Mouse (Mus musculus) forebrain, embryonic 13.5 days (tissue): ENCODE measurements around the gene Wdfy2. TPM values are rescaled to one million over a fixed set of nuclear protein-coding genes. Genes with fewer than 3 reads are reported as not detected.

Experiments
- ATAC-seq: fragments of 200-750 bp; cut with Nextera tagmentation; 2 replicates; pipeline ENCODE4 v1.8.0; 2017
- H3K27ac ChIP-seq: fragments of 300-500 bp; sonication (generic); 2 replicates; pipeline ENCODE4 v1.5.1; 2015; ENCODE audit warnings: inconsistent platforms, mild to moderate bottlenecking, moderate library complexity
- H3K27me3 ChIP-seq: fragments of 300-500 bp; sonication (generic); 2 replicates; pipeline ENCODE4 v1.6.1; 2015; ENCODE audit warnings: mild to moderate bottlenecking, inconsistent platforms
- H3K36me3 ChIP-seq: fragments of 300-500 bp; sonication (generic); 2 replicates; pipeline ENCODE4 v1.6.1; 2015; ENCODE audit warnings: mild to moderate bottlenecking, inconsistent platforms; ENCODE audit not compliant: poor library complexity, severe bottlenecking
- H3K4me1 ChIP-seq: fragments of 300-500 bp; sonication (generic); 2 replicates; pipeline ENCODE4 v1.6.1; 2015; ENCODE audit warnings: inconsistent platforms
- H3K4me2 ChIP-seq: fragments of 300-500 bp; sonication (generic); 2 replicates; pipeline ENCODE4 v1.6.1; 2015; ENCODE audit warnings: inconsistent platforms, mild to moderate bottlenecking, moderate library complexity
- H3K4me3 ChIP-seq: fragments of 300-500 bp; sonication (generic); 2 replicates; pipeline ENCODE4 v1.5.1; 2015; ENCODE audit warnings: mild to moderate bottlenecking, inconsistent platforms
- H3K9ac ChIP-seq: fragments of 300-500 bp; sonication (generic); 2 replicates; pipeline ENCODE4 v1.6.1; 2015; ENCODE audit warnings: mild to moderate bottlenecking, inconsistent platforms
- H3K9me3 ChIP-seq: fragments of 300-500 bp; sonication (generic); replicated peaks from 2 replicates; pipeline ENCODE4 v1.6.1; 2016; ENCODE audit warnings: inconsistent platforms
- WGBS: fragments of 180-500 bp; shearing (Covaris S2); methylation state at CpG from one replicate; pipeline ENCODE4 v1.1.7; 2015; 5-methylcytosine and 5-hydroxymethylcytosine counted together
- polyA plus RNA-seq: library from polyadenylated mRNA; unstranded; fragments of >200 nt; fragmentation: Nextera tagmentation; extraction: Ambion mirVana; gene quantifications from 2 replicates; pipeline ENCODE4 v1.2.1, GENCODE M21; 2015

Wdfy2 gene
- polyA plus RNA-seq, 1 experiment from 2014 or later, result 7.3 TPM

DNA sequence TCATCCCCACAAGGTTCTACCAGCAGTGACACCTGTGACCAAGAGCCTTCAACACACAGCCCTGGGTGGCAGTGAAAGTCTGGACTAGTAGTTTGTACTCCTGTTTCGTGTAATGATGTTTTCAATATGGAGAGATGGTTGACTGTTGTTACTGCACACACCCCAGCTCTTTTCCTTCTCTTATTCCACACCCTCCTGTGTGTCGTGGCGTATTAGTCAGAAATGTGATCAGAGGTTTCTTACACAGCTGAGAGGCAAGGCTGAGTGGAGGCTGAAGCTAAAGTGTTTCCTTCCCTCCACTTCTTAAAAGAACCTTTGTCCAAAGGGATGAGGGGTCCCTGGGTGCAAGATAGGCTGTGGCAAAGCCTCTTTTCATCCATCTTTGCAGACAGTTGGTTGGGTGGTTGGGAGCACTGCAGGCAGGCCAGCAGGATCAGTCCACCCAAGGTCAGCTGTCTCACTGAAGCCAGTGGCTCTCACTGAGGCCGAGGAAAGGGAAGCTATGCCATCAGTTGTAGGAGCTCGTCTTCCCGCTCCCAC, 77.7 kb downstream of the Wdfy2 start:
- Histone ChIP-seq H3K4me3 (no peak overlapping the region), H3K4me2 (no peak overlapping the region), H3K27ac (no peak overlapping the region), H3K9ac (no peak overlapping the region), H3K4me1 (no peaks in the 10 kb centered on the region), H3K36me3 (no peaks in the 10 kb centered on the region), H3K27me3 (no peaks in the 10 kb centered on the region), H3K9me3 (no peaks in the 10 kb centered on the region)
- no peak for ATAC-seq
- WGBS, result 84% methylated on average over 6 of the region's 6 CpGs

DNA sequence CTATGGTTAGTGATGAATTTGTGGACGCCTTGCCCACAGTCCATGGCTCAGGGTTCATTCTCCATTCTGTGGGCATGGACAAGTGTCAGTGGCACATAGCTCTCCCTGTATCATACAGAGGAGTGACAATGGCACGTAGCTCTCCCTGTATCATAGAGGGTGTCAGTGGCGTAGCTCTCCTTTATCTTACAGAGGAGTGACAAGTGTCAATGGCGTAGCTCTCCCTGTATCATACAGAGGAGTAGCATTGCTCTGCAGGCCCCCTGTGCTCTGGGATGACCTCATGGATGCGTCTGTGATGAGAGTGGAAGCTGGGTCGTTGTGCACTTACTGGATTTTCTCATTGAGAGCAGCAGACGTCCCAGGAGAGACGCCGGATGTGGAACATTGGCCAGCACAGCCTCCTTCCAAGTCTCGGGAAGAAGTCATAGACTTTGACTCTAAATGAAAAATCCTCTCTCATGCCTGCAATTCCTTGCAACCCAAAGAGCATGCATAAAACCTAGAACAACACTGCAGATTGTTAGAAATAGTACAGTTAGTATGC, 79.1 kb downstream of the Wdfy2 start:
- ATAC-seq, result no peak
- Histone ChIP-seq H3K4me1 (no peaks in the 10 kb centered on the region), H3K9ac (no peak overlapping the region), H3K4me3 (no peak overlapping the region), H3K36me3 (no peaks in the 10 kb centered on the region), H3K27ac (no peak overlapping the region), H3K27me3 (no peaks in the 10 kb centered on the region), H3K4me2 (no peak overlapping the region), H3K9me3 (no peaks in the 10 kb centered on the region)
- 92% methylated on average over 10 of the region's 10 CpGs for WGBS

DNA sequence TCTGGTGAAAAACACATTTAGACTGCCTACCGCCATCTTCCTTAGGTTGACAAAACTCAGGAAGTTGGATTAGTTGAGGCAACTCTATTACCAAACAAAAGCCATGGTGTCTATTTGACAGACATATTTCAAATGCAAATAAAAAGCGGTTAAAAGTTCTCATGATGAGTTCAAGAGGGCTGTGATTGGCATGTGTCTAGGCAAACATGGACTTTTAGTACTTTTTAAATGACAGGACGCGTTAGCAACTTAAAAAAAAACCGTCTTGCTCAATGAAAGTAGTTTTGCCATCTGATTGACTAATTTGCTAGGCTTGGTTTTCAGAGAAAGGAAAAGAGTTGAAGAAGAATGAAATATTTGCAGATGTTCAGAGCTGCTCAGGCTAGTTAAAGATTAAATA, 83.9 kb downstream of the Wdfy2 start:
- Histone ChIP-seq H3K36me3 (peaks cover 4% of the 10 kb centered on the region; the same call in 1 of the 2 replicates), H3K4me1 (no peaks in the 10 kb centered on the region), H3K9ac (no peak overlapping the region), H3K4me3 (no peak overlapping the region), H3K9me3 (no peaks in the 10 kb centered on the region), H3K4me2 (no peak overlapping the region), H3K27me3 (no peaks in the 10 kb centered on the region), H3K27ac (no peak overlapping the region)
- ATAC-seq, result no peak
- WGBS, result 77% methylated on average over 5 of the region's 5 CpGs

DNA sequence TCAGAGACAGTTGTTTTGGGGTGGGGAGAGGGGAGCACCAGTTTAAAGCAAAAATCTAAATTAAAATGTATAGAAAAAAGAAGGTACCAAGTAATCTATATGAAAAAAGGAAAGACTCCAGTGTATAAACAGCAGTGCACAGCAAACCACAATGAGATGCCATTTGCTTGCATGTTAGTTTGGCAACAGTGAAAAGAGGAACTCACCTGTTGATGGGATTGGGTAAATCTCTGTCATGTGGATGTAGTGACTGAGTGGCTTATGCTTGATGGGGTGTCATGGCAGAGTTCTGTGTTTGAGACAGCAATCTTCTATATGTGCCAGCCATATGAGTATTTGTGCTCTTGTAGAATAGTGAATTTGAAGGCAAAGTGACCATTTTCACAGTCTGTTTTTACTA, 85.2 kb downstream of the Wdfy2 start:
- Histone ChIP-seq H3K9ac (no peak overlapping the region), H3K4me2 (no peak overlapping the region), H3K4me1 (no peaks in the 10 kb centered on the region), H3K27ac (no peak overlapping the region), H3K9me3 (no peaks in the 10 kb centered on the region), H3K27me3 (no peaks in the 10 kb centered on the region), H3K4me3 (no peak overlapping the region), H3K36me3 (peaks cover 5% of the 10 kb centered on the region; the same call in 1 of the 2 replicates)
- no peak for ATAC-seq

DNA sequence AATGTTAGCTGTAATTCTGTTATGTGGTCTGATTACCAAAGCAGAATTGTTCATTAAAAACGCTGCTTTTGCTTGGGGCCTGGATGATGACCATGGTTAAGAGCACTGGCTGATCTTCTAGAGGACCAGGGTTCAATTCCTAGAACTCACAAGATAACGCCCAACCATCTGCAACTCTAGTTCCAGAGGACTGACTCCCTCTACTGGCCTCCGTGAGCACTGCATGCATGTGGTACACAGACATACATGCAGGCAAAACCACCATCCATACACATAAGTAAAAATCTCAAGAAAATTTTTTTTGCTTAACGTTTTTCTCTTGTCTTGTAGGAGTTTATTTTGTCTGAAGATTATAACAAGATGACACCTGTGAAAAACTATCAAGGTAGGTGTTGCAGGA, 87.3 kb downstream of the Wdfy2 start:
- peaks cover 19% of the 10 kb centered on the region for H3K36me3 ChIP-seq
- H3K27me3 ChIP-seq, result no peaks in the 10 kb centered on the region
- no peak overlapping the region for H3K4me2 ChIP-seq
- no peak overlapping the region for H3K27ac ChIP-seq
- ATAC-seq, result no peak
- 85% methylated on average over 4 of the region's 4 CpGs for WGBS
- no peak overlapping the region for H3K9ac ChIP-seq
- H3K4me3 ChIP-seq, result no peak overlapping the region
- H3K4me1 ChIP-seq, result no peaks in the 10 kb centered on the region
- no peaks in the 10 kb centered on the region for H3K9me3 ChIP-seq

DNA sequence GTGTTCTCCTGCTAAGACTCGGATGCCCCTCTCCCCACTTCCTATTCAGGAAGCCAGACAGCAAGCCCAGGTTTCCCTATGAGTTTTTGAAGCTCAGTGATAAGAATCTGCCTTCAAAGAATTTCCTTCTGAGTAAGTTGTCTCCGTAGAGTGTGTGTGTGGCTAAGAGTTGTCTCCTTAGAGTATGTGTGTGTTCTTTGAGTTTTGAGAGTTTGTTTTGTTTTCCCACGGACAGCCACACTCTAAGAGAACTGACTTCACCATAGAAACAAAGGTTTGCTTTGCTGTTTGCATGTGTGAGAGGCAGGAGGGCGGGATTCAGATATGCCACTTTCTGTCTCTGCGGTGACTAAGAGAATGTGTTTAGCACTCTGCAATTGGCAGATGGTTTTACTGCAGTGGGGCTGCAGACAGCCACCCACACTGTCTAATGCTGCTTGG, 90.6 kb downstream of the Wdfy2 start:
- Histone ChIP-seq H3K9me3 (no peaks in the 10 kb centered on the region), H3K4me1 (no peaks in the 10 kb centered on the region), H3K27ac (no peak overlapping the region), H3K36me3 (peaks cover 30% of the 10 kb centered on the region), H3K27me3 (no peaks in the 10 kb centered on the region), H3K4me2 (no peak overlapping the region), H3K4me3 (no peak overlapping the region), H3K9ac (no peak overlapping the region)
- ATAC-seq, result no peak
- WGBS, result 83% methylated on average over 5 of the region's 5 CpGs

- H3K36me3 ChIP-seq, result peaks cover 28% of the 10 kb centered on the region
- no peak overlapping the region for H3K4me3 ChIP-seq
- no peak overlapping the region for H3K9ac ChIP-seq
- H3K9me3 ChIP-seq, result peaks cover 5% of the 10 kb centered on the region
- H3K27me3 ChIP-seq, result no peaks in the 10 kb centered on the region
- ATAC-seq, result no peak
- H3K27ac ChIP-seq, result no peak overlapping the region
- H3K4me1 ChIP-seq, result no peaks in the 10 kb centered on the region
- WGBS, result 87% methylated on average over 9 of the region's 9 CpGs
- no peak overlapping the region for H3K4me2 ChIP-seq
Measured at GRCm38 (mm10) chr14:62935361-62935760, 97.9 kb downstream of the Wdfy2 start.

DNA sequence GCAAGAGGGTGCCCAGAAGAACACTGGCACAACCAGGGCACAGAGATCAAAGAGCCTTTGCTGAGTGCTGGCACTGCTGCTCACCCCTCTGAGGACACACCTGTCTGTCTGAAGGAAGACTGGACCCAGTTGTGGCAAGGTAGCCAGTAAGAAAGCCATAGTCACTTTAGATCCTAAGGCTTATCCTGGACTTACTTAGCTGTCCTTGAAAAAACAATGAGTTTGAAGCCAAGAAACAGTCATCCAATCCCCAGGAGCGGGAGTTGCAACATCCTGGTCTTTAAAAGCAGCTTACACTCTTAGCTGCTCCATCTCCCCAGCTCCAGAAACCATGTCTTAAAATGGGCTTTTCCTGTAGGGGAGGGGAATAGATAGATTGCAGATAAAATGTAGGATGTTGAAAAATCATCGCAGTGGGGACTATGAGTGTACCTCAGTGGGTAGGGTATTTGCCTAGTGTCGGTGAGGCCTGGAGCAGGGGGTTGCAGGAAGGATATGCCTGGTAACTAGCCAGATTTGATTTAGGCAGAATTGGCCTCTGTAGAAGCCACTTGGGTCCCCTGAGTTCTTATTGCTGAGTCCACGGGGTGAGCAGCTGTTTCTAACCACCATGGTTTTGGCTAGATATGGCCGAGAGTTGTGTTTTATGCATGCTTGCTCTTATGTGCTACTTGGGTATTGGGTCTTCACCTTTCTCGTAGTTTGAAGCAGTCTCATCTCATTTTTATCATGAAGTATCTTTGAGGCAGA, 99.3 kb downstream of the Wdfy2 start:
- no peaks in the 10 kb centered on the region for H3K4me1 ChIP-seq
- WGBS, result 94% methylated on average over 6 of the region's 6 CpGs
- ATAC-seq, result no peak
- peaks cover 5% of the 10 kb centered on the region for H3K9me3 ChIP-seq
- H3K4me2 ChIP-seq, result no peak overlapping the region
- no peaks in the 10 kb centered on the region for H3K27me3 ChIP-seq
- no peak overlapping the region for H3K27ac ChIP-seq
- H3K4me3 ChIP-seq, result no peak overlapping the region
- H3K36me3 ChIP-seq, result peaks cover 20% of the 10 kb centered on the region
- no peak overlapping the region for H3K9ac ChIP-seq

DNA sequence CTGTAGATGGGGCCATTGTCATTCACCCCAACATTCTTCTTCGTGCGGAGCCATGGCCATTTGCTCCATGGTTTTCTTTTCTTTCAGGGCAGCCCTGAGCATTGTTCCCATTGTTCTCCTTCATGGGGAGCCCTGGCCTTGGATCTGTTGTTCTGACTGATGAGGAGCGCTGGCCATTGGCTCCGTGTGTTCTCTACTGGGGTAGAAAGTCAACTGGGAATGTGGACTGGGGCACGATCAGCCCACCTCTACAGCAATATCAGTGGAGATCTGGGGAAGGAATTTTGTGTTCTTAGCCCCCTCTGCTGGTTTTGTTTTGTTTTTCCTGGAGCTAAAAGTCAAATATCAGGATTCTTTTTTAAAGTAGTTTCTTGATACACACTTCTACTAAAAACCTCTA, 100.2 kb downstream of the Wdfy2 start:
- Histone ChIP-seq H3K9me3 (peaks cover 5% of the 10 kb centered on the region), H3K9ac (no peak overlapping the region), H3K4me1 (no peaks in the 10 kb centered on the region), H3K4me3 (no peak overlapping the region), H3K27ac (no peak overlapping the region), H3K27me3 (no peaks in the 10 kb centered on the region), H3K4me2 (no peak overlapping the region), H3K36me3 (peaks cover 20% of the 10 kb centered on the region)
- WGBS, result 64% methylated on average over 5 of the region's 5 CpGs
- ATAC-seq, result no peak

DNA sequence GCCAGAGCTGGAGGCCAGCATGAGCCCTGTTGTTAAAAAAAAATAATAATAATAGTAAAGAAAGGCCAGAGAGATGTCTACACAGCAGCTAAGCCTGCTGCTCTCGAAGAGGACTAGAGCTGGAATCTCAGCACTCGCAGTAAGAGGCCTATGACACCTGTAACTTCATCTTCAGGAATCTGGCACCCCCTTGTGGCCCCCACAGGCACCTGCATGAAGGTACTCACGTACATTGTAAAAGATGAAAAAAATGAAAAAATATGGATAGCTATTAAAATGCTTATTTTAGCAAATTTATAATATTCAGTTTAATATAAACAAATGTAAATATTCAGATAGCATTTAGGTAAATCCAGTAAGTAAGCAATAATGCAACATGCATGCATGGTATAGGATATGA, 102.0 kb downstream of the Wdfy2 start:
- peaks cover 5% of the 10 kb centered on the region for H3K9me3 ChIP-seq
- H3K27ac ChIP-seq, result no peak overlapping the region
- H3K27me3 ChIP-seq, result no peaks in the 10 kb centered on the region
- no peak overlapping the region for H3K4me2 ChIP-seq
- no peak overlapping the region for H3K9ac ChIP-seq
- peaks cover 27% of the 10 kb centered on the region for H3K36me3 ChIP-seq
- H3K4me1 ChIP-seq, result no peaks in the 10 kb centered on the region
- H3K4me3 ChIP-seq, result no peak overlapping the region
- no peak for ATAC-seq
- WGBS, result 98% methylated on average over 3 of the region's 3 CpGs

DNA sequence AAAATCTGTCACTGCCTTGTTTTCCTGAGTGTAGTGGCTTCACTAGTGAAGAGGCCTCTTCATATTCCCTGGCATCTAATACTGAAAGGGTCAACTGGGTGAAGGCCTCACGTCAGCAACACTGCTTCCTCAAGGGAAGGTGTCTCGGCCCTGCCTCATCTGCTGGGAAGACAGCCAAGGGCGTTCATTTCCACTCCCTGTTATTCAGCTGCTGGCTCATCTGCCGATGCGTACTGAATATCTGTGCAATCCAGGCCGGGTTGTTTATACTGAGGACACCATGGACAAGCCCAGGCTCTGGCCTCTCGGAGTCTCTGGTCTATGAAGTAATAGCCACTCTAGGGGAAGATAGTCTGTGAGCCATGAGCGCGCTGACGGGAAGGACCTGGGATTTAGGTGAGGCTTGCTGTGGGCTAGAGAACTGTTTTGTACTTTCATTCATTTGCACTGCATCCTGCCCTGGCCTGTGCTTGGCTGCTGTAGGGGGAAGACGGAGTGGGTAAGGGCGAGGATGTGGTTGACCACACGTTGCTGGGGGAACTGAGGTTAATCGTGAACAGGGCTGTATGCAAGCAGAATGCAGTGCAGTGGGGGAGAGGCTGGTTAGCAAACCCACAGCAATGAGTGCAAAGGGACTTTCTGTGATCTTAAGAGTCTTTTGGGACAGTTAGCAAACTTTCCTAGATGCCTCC, 103.1 kb downstream of the Wdfy2 start:
- Histone ChIP-seq H3K27me3 (no peaks in the 10 kb centered on the region), H3K9ac (no peak overlapping the region), H3K27ac (no peak overlapping the region), H3K9me3 (peaks cover 5% of the 10 kb centered on the region), H3K4me2 (no peak overlapping the region), H3K36me3 (peaks cover 36% of the 10 kb centered on the region), H3K4me1 (no peaks in the 10 kb centered on the region), H3K4me3 (no peak overlapping the region)
- WGBS, result 93% methylated on average over 14 of the region's 14 CpGs
- no peak for ATAC-seq

DNA sequence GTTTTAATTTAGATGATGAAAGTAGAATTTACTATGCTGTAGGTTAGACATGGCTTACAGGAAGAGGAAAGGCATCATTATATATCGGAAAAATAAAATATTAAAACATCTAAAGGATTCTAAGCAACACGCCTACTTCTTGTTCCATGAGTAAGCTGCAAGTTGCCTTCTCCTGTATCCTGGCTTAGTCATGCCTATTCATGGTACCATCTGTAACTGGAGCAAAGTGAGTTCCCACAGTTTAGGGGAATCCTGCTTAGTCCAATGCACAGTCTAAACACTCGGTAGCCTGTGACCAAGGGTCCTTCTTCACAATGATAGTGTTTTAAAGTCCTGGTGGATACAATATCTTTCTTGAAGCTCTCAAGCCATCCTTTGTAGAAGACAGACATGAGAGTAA, 109.3 kb downstream of the Wdfy2 start:
- WGBS, result 92% methylated on average over 3 of the region's 3 CpGs
- Histone ChIP-seq H3K9me3 (no peaks in the 10 kb centered on the region), H3K4me1 (no peaks in the 10 kb centered on the region), H3K36me3 (peaks cover 34% of the 10 kb centered on the region), H3K9ac (no peak overlapping the region), H3K27ac (no peak overlapping the region), H3K4me3 (no peak overlapping the region), H3K27me3 (no peaks in the 10 kb centered on the region), H3K4me2 (no peak overlapping the region)
- no peak for ATAC-seq
